Mouse (Mus musculus) G1E (cell line): Measurements from ENCODE around the gene Sstr2. TPM values are rescaled to one million over a fixed set of nuclear protein-coding genes. Genes with fewer than 3 reads are reported as not detected.

Source experiments
- ATAC-seq: 2 replicates; pipeline ENCODE4 v1.8.0; 2016; ENCODE audit warnings: mild to moderate bottlenecking; ENCODE audit not compliant: insufficient number of reproducible peaks, poor library complexity, low FRiP score, severe bottlenecking; ENCODE audit errors: extremely low read depth
- DNase-seq: peaks from one replicate; pipeline ENCODE4 v3.0.0; 2012; ENCODE audit warnings: low spot score
- H3K27me3 ChIP-seq: 2 replicates; pipeline ENCODE4 v1.6.1; 2012; ENCODE audit warnings: mild to moderate bottlenecking, low read length, inconsistent platforms; ENCODE audit not compliant: insufficient read depth
- H3K36me3 ChIP-seq: replicated peaks from 2 replicates; pipeline ENCODE3; 2012; ENCODE audit warnings: mild to moderate bottlenecking, inconsistent platforms
- H3K4me1 ChIP-seq: 2 replicates; pipeline ENCODE4 v1.6.1; 2012; ENCODE audit warnings: low read depth, low read length, inconsistent platforms, mixed read lengths; ENCODE audit not compliant: insufficient read depth
- H3K4me3 ChIP-seq: 2 replicates; pipeline ENCODE4 v1.5.1; 2012; ENCODE audit warnings: low read depth, mild to moderate bottlenecking, inconsistent platforms, low read length, moderate library complexity, mixed read lengths
- H3K9me3 ChIP-seq: replicated peaks from 2 replicates; pipeline ENCODE4 v1.6.1; 2012; ENCODE audit warnings: inconsistent platforms
- CTCF ChIP-seq: IDR thresholded peaks from 2 replicates; pipeline ENCODE4 v1.5.1; 2012; ENCODE audit warnings: low read depth, low read length, inconsistent platforms, mixed read lengths
- GATA1 ChIP-seq: IDR thresholded peaks from 2 replicates; pipeline ENCODE4 v1.6.1; 2012; ENCODE audit warnings: borderline replicate concordance, low read length, inconsistent platforms, mixed read lengths
- GATA2 ChIP-seq: IDR thresholded peaks from 2 replicates; pipeline ENCODE4 v1.6.1; 2012; ENCODE audit warnings: low read depth, low read length, inconsistent platforms, borderline replicate concordance
- POLR2AphosphoS5 ChIP-seq: IDR thresholded peaks from 2 replicates; pipeline ENCODE4 v1.6.1; 2012; ENCODE audit warnings: low read depth, low read length, inconsistent platforms; ENCODE audit not compliant: insufficient replicate concordance
- TAL1 ChIP-seq: conservative IDR thresholded peaks from 2 replicates; pipeline ENCODE4 v1.6.1; 2012; ENCODE audit warnings: low read depth, low read length, inconsistent platforms, mixed read lengths
- polyA plus RNA-seq: library from polyadenylated mRNA; stranded (reverse); fragments of >175 nt; gene quantifications from 2 replicates; pipeline ENCODE4 v1.2.3, GENCODE M21; 2012
- total RNA-seq, 2 experiments: library from RNA; stranded (forward) in 1 of 2; stranded (reverse) in 1 of 2; fragments of 200-1000 nt in 1 of 2; fragments of >200 nt in 1 of 2; fragmentation: Nextera tagmentation in 1 of 2; gene quantifications; 2 replicates each; pipeline ENCODE4 v1.2.3; 2014 to 2017

The Sstr2 gene
- total RNA-seq (2014; fragmentation: Nextera tagmentation) (not detected in 2 replicates), total RNA-seq (2017) (0.16 TPM in 1 of 2 replicates, not detected in the other), polyA plus RNA-seq (not detected in 2 replicates)

- Histone ChIP-seq H3K36me3 (no peaks in the 10 kb centered on the region), H3K9me3 (peaks cover 56% of the 10 kb centered on the region), H3K4me1 (no peaks in the 10 kb centered on the region), H3K4me3 (no peak within 1 kb of the TSS; the same call in 1 of the 2 replicates), H3K27me3 (peaks cover 4% of the 10 kb centered on the region; the same call in 1 of the 2 replicates)
- no peak for DNase-seq
- ATAC-seq: no peak
- no peak for TF ChIP-seq POLR2AphosphoS5
- no peak for TF ChIP-seq TAL1
- no peak for TF ChIP-seq GATA1
- TF ChIP-seq CTCF: no peak
- TF ChIP-seq GATA2: no peak
These were observed at the start of gene Sstr2 for GRCm38 (mm10) chr11:113618672-113619419. TSS of gene Sstr2 (plus strand) at chr11:113619342.

- no peak overlapping the region for H3K4me3 ChIP-seq
- H3K4me1 ChIP-seq: no peaks in the 10 kb centered on the region
- peaks cover 26% of the 10 kb centered on the region for H3K9me3 ChIP-seq
- ATAC-seq: no peak
- H3K27me3 ChIP-seq: no peaks in the 10 kb centered on the region
- no peaks in the 10 kb centered on the region for H3K36me3 ChIP-seq
- no peak for TF ChIP-seq POLR2AphosphoS5
- TF ChIP-seq TAL1: no peak
- no peak for TF ChIP-seq CTCF
- no peak for TF ChIP-seq GATA2
- no peak for TF ChIP-seq GATA1
- no peak for DNase-seq
These were observed 47.5 kb upstream of the Sstr2 start for GRCm38 (mm10) chr11:113571616-113572015.

GRCm38 (mm10) chr11:113572641-113573040, 46.5 kb upstream of the Sstr2 start:
- TF ChIP-seq CTCF: no peak
- no peak for TF ChIP-seq POLR2AphosphoS5
- no peak for TF ChIP-seq TAL1
- TF ChIP-seq GATA2: no peak
- TF ChIP-seq GATA1: no peak
- Histone ChIP-seq H3K9me3 (peaks cover 32% of the 10 kb centered on the region), H3K36me3 (no peaks in the 10 kb centered on the region), H3K4me3 (no peak overlapping the region), H3K4me1 (no peaks in the 10 kb centered on the region), H3K27me3 (no peaks in the 10 kb centered on the region)
- no peak for DNase-seq
- ATAC-seq: no peak

GRCm38 (mm10) chr11:113577221-113577620, 41.9 kb upstream of the Sstr2 start:
- Histone ChIP-seq H3K4me3 (no peak overlapping the region), H3K4me1 (no peaks in the 10 kb centered on the region), H3K27me3 (no peaks in the 10 kb centered on the region), H3K9me3 (peaks cover 34% of the 10 kb centered on the region), H3K36me3 (no peaks in the 10 kb centered on the region)
- no peak for TF ChIP-seq GATA2
- no peak for TF ChIP-seq POLR2AphosphoS5
- TF ChIP-seq GATA1: no peak
- TF ChIP-seq CTCF: no peak
- no peak for TF ChIP-seq TAL1
- DNase-seq (no peak), ATAC-seq (no peak)

GRCm38 (mm10) chr11:113583879-113584661, 35.1 kb upstream of the Sstr2 start:
- H3K27me3 ChIP-seq: no peaks in the 10 kb centered on the region

GRCm38 (mm10) chr11:113586423-113586822, 32.7 kb upstream of the Sstr2 start:
- ATAC-seq (no peak), DNase-seq (no peak)
- H3K36me3 ChIP-seq: no peaks in the 10 kb centered on the region
- H3K27me3 ChIP-seq: no peaks in the 10 kb centered on the region
- H3K4me1 ChIP-seq: no peaks in the 10 kb centered on the region
- H3K4me3 ChIP-seq: no peak overlapping the region
- H3K9me3 ChIP-seq: peaks cover 37% of the 10 kb centered on the region
- TF ChIP-seq POLR2AphosphoS5 (no peak), CTCF (no peak), GATA2 (no peak), GATA1 (no peak), TAL1 (no peak)

More at GRCm38 (mm10) chr11:113583879-113584661, 35.1 kb upstream of the Sstr2 start:
- TF ChIP-seq GATA2 (no peak), POLR2AphosphoS5 (no peak), TAL1 (no peak), CTCF (no peak), GATA1 (no peak)
- Histone ChIP-seq H3K36me3 (no peaks in the 10 kb centered on the region), H3K4me1 (no peaks in the 10 kb centered on the region), H3K4me3 (no peak overlapping the region), H3K9me3 (peaks cover 39% of the 10 kb centered on the region)
- ATAC-seq (no peak), DNase-seq (no peak)
